Mouse (Mus musculus) activated CD4-positive, CD25-positive, alpha-beta regulatory T cell, adult 4 months (primary cell): ENCODE results near the gene Olfr923. TPM values are rescaled to one million over a fixed set of nuclear protein-coding genes. Genes with fewer than 3 reads are reported as not detected.
"Not testable (repeated sequence)": the region's sequence is repeated elsewhere in the genome, so short reads cannot be mapped to it uniquely, and the experiment has no call there.

Source experiments
- ATAC-seq: one replicate; pipeline ENCODE4 v1.8.0; 2017
- polyA plus RNA-seq, 2 experiments: library from polyadenylated mRNA; unstranded; fragments of 100-300 nt; shearing (Covaris generic); gene quantifications; one replicate each; pipeline ENCODE4 v1.2.1; 2017

Gene Olfr923
- polyA plus RNA-seq = not detected

GRCm38 (mm10) chr9:38826245-38826644 is at the start of gene Olfr923:
Gene Olfr923 (plus strand): TSS chr9:38826545.
- no peak for ATAC-seq

DNA sequence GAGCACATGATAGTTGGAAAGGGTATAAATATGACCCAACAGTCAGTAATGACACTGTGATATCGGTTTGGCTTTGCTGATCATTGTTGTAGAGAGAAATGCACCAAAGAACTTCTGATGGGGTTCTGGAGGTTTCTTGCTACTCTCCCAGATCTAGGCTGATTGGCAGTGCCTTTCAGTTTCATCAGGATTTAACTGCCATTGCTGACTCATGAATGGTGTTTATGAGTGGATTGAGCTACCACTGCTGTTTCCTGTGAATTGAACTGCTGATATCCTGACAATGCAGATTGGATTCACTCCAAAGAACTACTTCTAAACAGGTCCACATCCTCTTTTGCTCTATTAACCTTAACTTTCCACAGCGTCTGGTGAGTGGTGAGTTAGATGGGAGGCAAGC is 33.7 kb upstream of the Olfr923 start:
- no peak for ATAC-seq

GRCm38 (mm10) chr9:38805696-38806095 is 20.6 kb upstream of the Olfr923 start:
- no peak for ATAC-seq

GRCm38 (mm10) chr9:38814314-38814713 is 12.0 kb upstream of the Olfr923 start, which contains the start of gene Olfr922:
Gene Olfr922 (plus strand): TSS chr9:38814614.
- no peak for ATAC-seq

- ATAC-seq = no peak
These were observed 10.8 kb upstream of the Olfr923 start for GRCm38 (mm10) chr9:38815458-38815986.

GRCm38 (mm10) chr9:38833027-38833426 is 6.7 kb downstream of the Olfr923 start:
- no peak for ATAC-seq

DNA sequence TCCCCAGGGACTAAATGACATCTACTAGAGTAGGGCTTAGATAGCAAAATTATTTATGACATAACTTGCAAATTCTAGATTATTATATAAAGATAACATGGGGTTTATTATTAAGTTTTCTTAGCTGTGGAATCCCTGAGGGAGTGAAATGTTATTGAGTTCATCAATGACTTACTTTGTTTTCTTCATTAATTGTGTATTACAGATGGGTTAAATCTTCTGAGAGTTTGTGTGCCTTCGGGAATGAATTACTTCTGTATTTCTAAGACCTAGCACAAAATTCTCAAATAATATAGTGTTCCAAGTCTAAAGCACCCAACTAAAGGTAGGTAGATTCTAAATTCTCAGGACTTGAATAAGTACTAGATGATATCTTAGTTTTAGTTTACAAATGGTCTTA is 17.8 kb downstream of the Olfr923 start, which contains the start of gene Olfr924:
Olfr924 (plus strand) TSS at position 301 of the 400 bp plus-strand sequence.
- ATAC-seq = no peak

- ATAC-seq = no peak
These were observed 28.4 kb downstream of the Olfr923 start, which contains the start of gene Olfr26 for GRCm38 (mm10) chr9:38854760-38855159. Gene Olfr26 (plus strand): TSS chr9:38855060.

GRCm38 (mm10) chr9:38874880-38875279 is 48.5 kb downstream of the Olfr923 start:
- ATAC-seq = not testable (repeated sequence)

- ATAC-seq = no peak
These were observed 50.5 kb downstream of the Olfr923 start, which contains the start of gene Olfr926 for GRCm38 (mm10) chr9:38876826-38877225. Gene Olfr926 (plus strand): TSS chr9:38877126.

Other genes with a start within 250 kb of the Olfr923 start
- gene Olfr912, start 246.4 kb upstream of the Olfr923 start, polyA plus RNA-seq = under 1 TPM in 1 of 2 experiments, not detected in 1; 0.08 TPM
- not detected for gene Olfr913, start 233.8 kb upstream of the Olfr923 start, polyA plus RNA-seq
- gene Olfr914, start 221.4 kb upstream of the Olfr923 start, polyA plus RNA-seq = not detected
- not detected for gene Olfr916, start 166.7 kb upstream of the Olfr923 start, polyA plus RNA-seq
- gene Olfr917, start 160.7 kb upstream of the Olfr923 start, polyA plus RNA-seq = not detected
- gene Olfr918, start 151.9 kb upstream of the Olfr923 start, polyA plus RNA-seq = under 1 TPM in 1 of 2 experiments, not detected in 1; 0.09 TPM
- gene Olfr919, start 122.9 kb upstream of the Olfr923 start, polyA plus RNA-seq = not detected
- gene Vwa5a, start 108.3 kb upstream of the Olfr923 start, polyA plus RNA-seq = 10 to 100 TPM; 23.4 to 23.8 TPM
- gene Olfr920, start 74.2 kb upstream of the Olfr923 start, polyA plus RNA-seq = under 1 TPM; 0.08 to 0.62 TPM
- gene Olfr921, start 53.5 kb upstream of the Olfr923 start, polyA plus RNA-seq = not detected
- gene Olfr922, start 11.9 kb upstream of the Olfr923 start, polyA plus RNA-seq = not detected
- gene Olfr924, start 17.9 kb downstream of the Olfr923 start, polyA plus RNA-seq = not detected
- not detected for gene Olfr26, start 28.5 kb downstream of the Olfr923 start, polyA plus RNA-seq
- not detected for gene Olfr926, start 50.6 kb downstream of the Olfr923 start, polyA plus RNA-seq
- gene Olfr930, start 103.3 kb downstream of the Olfr923 start, polyA plus RNA-seq = not detected
- not detected for gene Olfr933, start 145.8 kb downstream of the Olfr923 start, polyA plus RNA-seq
- gene Olfr934, start 161.8 kb downstream of the Olfr923 start, polyA plus RNA-seq = not detected
- not detected for gene Olfr935, start 173.1 kb downstream of the Olfr923 start, polyA plus RNA-seq
- not detected for gene Olfr146, start 196.8 kb downstream of the Olfr923 start, polyA plus RNA-seq
- not detected for gene Olfr937, start 238.4 kb downstream of the Olfr923 start, polyA plus RNA-seq